Mouse (Mus musculus) forebrain, embryonic 10.5 days (tissue): ENCODE data around the gene Frat2. TPM values are rescaled to one million over a fixed set of nuclear protein-coding genes. Genes with fewer than 3 reads are reported as not detected.

Experiments
- DNase-seq: peaks from one replicate; pipeline ENCODE4 v3.0.0-alpha.2; 2017; ENCODE audit warnings: low spot score; ENCODE audit errors: extremely low spot score
- H3K27ac ChIP-seq: fragments of 300-500 bp; sonication (generic); 2 replicates; pipeline ENCODE4 v1.5.1; 2016; ENCODE audit warnings: mild to moderate bottlenecking
- H3K27me3 ChIP-seq: fragments of 300-500 bp; sonication (generic); 2 replicates; pipeline ENCODE4 v1.6.1; 2016; ENCODE audit warnings: mild to moderate bottlenecking; ENCODE audit not compliant: poor library complexity, severe bottlenecking
- H3K36me3 ChIP-seq: fragments of 300-500 bp; sonication (generic); replicated peaks from 2 replicates; pipeline ENCODE4 v1.6.1; 2016; ENCODE audit warnings: mild to moderate bottlenecking, moderate library complexity
- H3K4me1 ChIP-seq: fragments of 300-500 bp; sonication (generic); 2 replicates; pipeline ENCODE4 v1.6.1; 2016
- H3K4me3 ChIP-seq: fragments of 300-500 bp; sonication (generic); 2 replicates; pipeline ENCODE4 v1.5.1; 2016; ENCODE audit warnings: mild to moderate bottlenecking, moderate library complexity
- H3K9me3 ChIP-seq: fragments of 300-500 bp; sonication (generic); 2 replicates; pipeline ENCODE4 v1.6.1; 2016; ENCODE audit warnings: mild to moderate bottlenecking, moderate library complexity
- WGBS: fragments of 180-500 bp; shearing (Covaris S2); methylation state at CpG from one replicate; pipeline ENCODE4 v1.1.7; 2016; 5-methylcytosine and 5-hydroxymethylcytosine counted together
- polyA plus RNA-seq: library from polyadenylated mRNA; unstranded; fragments of >200 nt; fragmentation: Nextera tagmentation; extraction: Ambion mirVana; gene quantifications from 2 replicates; pipeline ENCODE4 v1.2.1, GENCODE M21; 2016

The Frat2 gene
- polyA plus RNA-seq, 1 experiment from 2014 or later: 5.5 TPM

GRCm38 (mm10) chr19:41830106-41831031 lies 17.6 kb downstream of the Frat2 start:
- DNase-seq: peak; percentile 64
- Histone ChIP-seq H3K27ac (peak overlapping the region; percentile 96), H3K27me3 (peaks cover 30% of the 10 kb centered on the region), H3K4me3 (peak overlapping the region; percentile 81), H3K4me1 (peaks cover 41% of the 10 kb centered on the region), H3K36me3 (no peaks in the 10 kb centered on the region), H3K9me3 (no peaks in the 10 kb centered on the region)
- WGBS: under 1% methylated on average over 112 of the region's 112 CpGs

- no peaks in the 10 kb centered on the region for H3K9me3 ChIP-seq
- WGBS: under 1% methylated on average over 39 of the region's 39 CpGs
- peak; percentile 93 for DNase-seq
- H3K27ac ChIP-seq: peak within 1 kb of the TSS; percentile 96
- H3K4me1 ChIP-seq: peaks cover 36% of the 10 kb centered on the region
- peaks cover 30% of the 10 kb centered on the region for H3K27me3 ChIP-seq
- H3K4me3 ChIP-seq: peak within 1 kb of the TSS; percentile 81
- no peaks in the 10 kb centered on the region for H3K36me3 ChIP-seq
Observed at GRCm38 (mm10) chr19:41829381-41830105, 18.4 kb downstream of the Frat2 start, which contains the start of gene Frat1. Gene Frat1, plus strand, starts transcription at chr19:41829970.

GRCm38 (mm10) chr19:41828941-41829340 lies 19.0 kb downstream of the Frat2 start:
- peaks cover 29% of the 10 kb centered on the region for H3K27me3 ChIP-seq
- peaks cover 36% of the 10 kb centered on the region for H3K4me1 ChIP-seq
- 79% methylated on average over 3 of the region's 3 CpGs for WGBS
- H3K9me3 ChIP-seq: no peaks in the 10 kb centered on the region
- peak overlapping the region; percentile 81 for H3K4me3 ChIP-seq
- 0 out of 2 replicates have a peak overlapping the region, but pooled peaks have one; percentile 12 for H3K27ac ChIP-seq
- H3K36me3 ChIP-seq: no peaks in the 10 kb centered on the region
- no peak for DNase-seq

- H3K27ac ChIP-seq: no peak overlapping the region
- no peaks in the 10 kb centered on the region for H3K36me3 ChIP-seq
- no peak for DNase-seq
- 95% methylated on average over 3 of the region's 3 CpGs for WGBS
- peaks cover 19% of the 10 kb centered on the region for H3K4me1 ChIP-seq
- H3K4me3 ChIP-seq: no peak overlapping the region
- H3K27me3 ChIP-seq: peaks cover 4% of the 10 kb centered on the region
- H3K9me3 ChIP-seq: no peaks in the 10 kb centered on the region
Observed at GRCm38 (mm10) chr19:41826529-41826928, 21.4 kb downstream of the Frat2 start.

GRCm38 (mm10) chr19:41824950-41825349 lies 23.0 kb downstream of the Frat2 start:
- H3K36me3 ChIP-seq: no peaks in the 10 kb centered on the region
- WGBS: 85% methylated on average over 5 of the region's 5 CpGs
- no peak for DNase-seq

GRCm38 (mm10) chr19:41822589-41822988 lies 25.3 kb downstream of the Frat2 start:
- no peaks in the 10 kb centered on the region for H3K9me3 ChIP-seq
- WGBS: 79% methylated on average over 1 of the region's 1 CpGs
- H3K27ac ChIP-seq: no peak overlapping the region
- H3K4me1 ChIP-seq: peaks cover 11% of the 10 kb centered on the region
- no peak overlapping the region for H3K4me3 ChIP-seq
- H3K36me3 ChIP-seq: no peaks in the 10 kb centered on the region
- DNase-seq: no peak
- peaks cover 7% of the 10 kb centered on the region; the same call in 1 of the 2 replicates for H3K27me3 ChIP-seq

More at GRCm38 (mm10) chr19:41824950-41825349, 23.0 kb downstream of the Frat2 start:
- H3K4me1 ChIP-seq: peaks cover 14% of the 10 kb centered on the region
- H3K4me3 ChIP-seq: no peak overlapping the region
- H3K27ac ChIP-seq: no peak overlapping the region
- no peaks in the 10 kb centered on the region for H3K9me3 ChIP-seq
- peaks cover 7% of the 10 kb centered on the region; the same call in 1 of the 2 replicates for H3K27me3 ChIP-seq

- no peaks in the 10 kb centered on the region for H3K36me3 ChIP-seq
- no peak for DNase-seq
- H3K27ac ChIP-seq: 0 out of 2 replicates have a peak overlapping the region, but pooled peaks have one; percentile 30
- no peak overlapping the region for H3K4me3 ChIP-seq
- no peaks in the 10 kb centered on the region for H3K9me3 ChIP-seq
- peaks cover 18% of the 10 kb centered on the region for H3K4me1 ChIP-seq
- 4% methylated on average over 5 of the region's 5 CpGs for WGBS
- peaks cover 7% of the 10 kb centered on the region; the same call in 1 of the 2 replicates for H3K27me3 ChIP-seq
Observed at GRCm38 (mm10) chr19:41821436-41821835, 26.5 kb downstream of the Frat2 start.

GRCm38 (mm10) chr19:41818749-41819148 lies 29.2 kb downstream of the Frat2 start:
- no peak overlapping the region for H3K27ac ChIP-seq
- DNase-seq: no peak
- H3K27me3 ChIP-seq: peaks cover 7% of the 10 kb centered on the region; the same call in 1 of the 2 replicates
- 84% methylated on average over 4 of the region's 4 CpGs for WGBS
- H3K36me3 ChIP-seq: no peaks in the 10 kb centered on the region
- H3K4me3 ChIP-seq: no peak overlapping the region
- no peaks in the 10 kb centered on the region for H3K9me3 ChIP-seq
- H3K4me1 ChIP-seq: peaks cover 18% of the 10 kb centered on the region

GRCm38 (mm10) chr19:41817325-41817724 lies 30.6 kb downstream of the Frat2 start:
- H3K4me1 ChIP-seq: peaks cover 18% of the 10 kb centered on the region
- WGBS: 57% methylated on average over 10 of the region's 10 CpGs
- H3K4me3 ChIP-seq: no peak overlapping the region
- no peaks in the 10 kb centered on the region for H3K9me3 ChIP-seq
- no peak overlapping the region; the same call in 1 of the 2 replicates for H3K27ac ChIP-seq
- no peaks in the 10 kb centered on the region for H3K36me3 ChIP-seq
- DNase-seq: no peak
- peaks cover 7% of the 10 kb centered on the region; the same call in 1 of the 2 replicates for H3K27me3 ChIP-seq

GRCm38 (mm10) chr19:41816915-41817314 lies 31.0 kb downstream of the Frat2 start:
- DNase-seq: no peak
- Histone ChIP-seq H3K9me3 (no peaks in the 10 kb centered on the region), H3K27me3 (peaks cover 7% of the 10 kb centered on the region; the same call in 1 of the 2 replicates), H3K36me3 (no peaks in the 10 kb centered on the region), H3K4me3 (no peak overlapping the region), H3K4me1 (peaks cover 18% of the 10 kb centered on the region), H3K27ac (no peak overlapping the region; the same call in 1 of the 2 replicates)
- WGBS: 61% methylated on average over 5 of the region's 5 CpGs

- WGBS: 79% methylated on average over 5 of the region's 5 CpGs
- no peak overlapping the region for H3K27ac ChIP-seq
- H3K9me3 ChIP-seq: no peaks in the 10 kb centered on the region
Observed at GRCm38 (mm10) chr19:41816410-41816809, 31.5 kb downstream of the Frat2 start.

GRCm38 (mm10) chr19:41813374-41813773 lies 34.6 kb downstream of the Frat2 start:
- peaks cover 11% of the 10 kb centered on the region for H3K4me1 ChIP-seq
- DNase-seq: no peak
- 91% methylated on average over 4 of the region's 4 CpGs for WGBS
- H3K4me3 ChIP-seq: no peak overlapping the region
- H3K27me3 ChIP-seq: no peaks in the 10 kb centered on the region
- no peaks in the 10 kb centered on the region for H3K36me3 ChIP-seq
- H3K9me3 ChIP-seq: no peaks in the 10 kb centered on the region
- H3K27ac ChIP-seq: no peak overlapping the region

More at GRCm38 (mm10) chr19:41816410-41816809, 31.5 kb downstream of the Frat2 start:
- Histone ChIP-seq H3K36me3 (no peaks in the 10 kb centered on the region), H3K4me3 (no peak overlapping the region), H3K27me3 (peaks cover 6% of the 10 kb centered on the region; the same call in 1 of the 2 replicates), H3K4me1 (peaks cover 16% of the 10 kb centered on the region)
- DNase-seq: no peak
